In the genomic region with DNA sequence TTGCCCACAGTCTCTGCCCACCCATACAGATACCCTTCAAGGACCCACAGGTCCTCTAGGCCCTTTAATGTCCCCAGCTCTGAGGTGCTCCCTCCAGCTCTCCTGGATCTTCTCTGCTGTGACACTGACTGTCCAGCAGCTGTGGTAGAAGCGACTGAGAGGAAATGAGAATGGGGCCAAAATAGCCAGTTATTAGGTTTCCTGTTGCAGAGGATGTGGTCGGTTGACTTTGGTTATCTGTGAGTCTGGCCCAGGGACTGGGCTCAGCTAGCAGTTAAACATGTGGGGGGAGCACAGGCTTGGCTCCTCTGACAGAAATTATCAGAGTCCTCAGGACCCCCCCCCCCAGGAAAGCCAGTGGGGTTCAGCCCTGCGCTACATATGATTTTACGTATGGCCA, we compare ENCODE assay signal across 9 mouse cellular contexts. TPM values are rescaled to one million over a fixed set of nuclear protein-coding genes. Genes with fewer than 3 reads are reported as not detected.
DNase-seq lines count a peak whose midpoint lies in the region; ATAC-seq and TF ChIP-seq lines count a peak whose summit lies in the region.
"Had no signal": no experiment of that assay in that cellular context is flagged by ENCODE, and none has a peak within 500 bp of the region (broad histone marks: within the 10 kb centered on the region; RNA-seq: fewer than 3 reads in every experiment).

No protein-coding gene starts in this region.

- no peak for TF ChIP-seq CTCF in cortical plate, adult 2 months (IDR thresholded peaks at IDR 0.05; ENCODE audit: extremely low read depth, insufficient read depth, low read length)

- H3K9me3 ChIP-seq in liver, embryonic 16.5 days (replicated peaks; ENCODE audit: control insufficient read depth, low read length), result no peaks in the 10 kb centered on the region
- H3K9me3 ChIP-seq in forebrain, embryonic 15.5 days, result no peaks in the 10 kb centered on the region

- H3K27me3 ChIP-seq in liver, embryonic 16.5 days (ENCODE audit: control insufficient read depth, insufficient read depth, low read depth, low read length), result no peaks in the 10 kb centered on the region
- no peaks in the 10 kb centered on the region for H3K27me3 ChIP-seq in forebrain, embryonic 15.5 days

- DNase-seq in kidney, postnatal 10 days, result peak; percentile 23
- DNase-seq in kidney, adult 11 months, result no peak
- peak; percentile 16 for DNase-seq in CD4-positive, CD25-positive, alpha-beta regulatory T cell, adult 2 months (ENCODE audit: low read depth, low spot score)
- no peak for DNase-seq in urinary bladder, adult 2 months (ENCODE audit: low spot score)
- no peak for DNase-seq in ovary, adult 18-20 months (ENCODE audit: low spot score)
- DNase-seq: cerebellum, adult 9-11 months had no signal

- no peak overlapping the region for H3K4me3 ChIP-seq in cortical plate, adult 2 months (ENCODE audit: insufficient read depth, low read length)
- no peak overlapping the region for H3K4me3 ChIP-seq in liver, embryonic 16.5 days (ENCODE audit: low read depth, low read length)
- H3K4me3 ChIP-seq in forebrain, embryonic 15.5 days, result no peak overlapping the region

- H3K4me1 ChIP-seq in cortical plate, adult 2 months (ENCODE audit: control insufficient read depth, insufficient read depth, low read length), result peaks cover 9% of the 10 kb centered on the region
- peaks cover 39% of the 10 kb centered on the region for H3K4me1 ChIP-seq in liver, embryonic 16.5 days (ENCODE audit: control insufficient read depth, low read depth, low read length)
- H3K4me1 ChIP-seq in forebrain, embryonic 15.5 days, result no peaks in the 10 kb centered on the region

- H3K4me2 ChIP-seq in liver, embryonic 16.5 days (ENCODE audit: low read depth, low read length), result no peak overlapping the region
- H3K4me2 ChIP-seq in forebrain, embryonic 15.5 days (replicated peaks), result no peak overlapping the region

- peak; percentile 31; the same call in 1 of the 2 replicates for ATAC-seq in liver, embryonic 16.5 days (ENCODE audit: low read depth)
- no peak for ATAC-seq in forebrain, embryonic 15.5 days (replicated peaks)

- 29% methylated on average over 4 of the region's 4 CpGs for WGBS in liver, embryonic 16.5 days (ENCODE audit: insufficient replicate concordance)
- 91% methylated on average over 4 of the region's 4 CpGs for WGBS in forebrain, embryonic 15.5 days

- H3K36me3 ChIP-seq in liver, embryonic 16.5 days (ENCODE audit: control insufficient read depth, insufficient read depth), result no peaks in the 10 kb centered on the region
- no peaks in the 10 kb centered on the region for H3K36me3 ChIP-seq in forebrain, embryonic 15.5 days

- peak overlapping the region; percentile 36; the same call in 1 of the 2 replicates for H3K27ac ChIP-seq in cortical plate, adult 2 months (ENCODE audit: insufficient read depth, low read length)
- H3K27ac ChIP-seq in liver, embryonic 16.5 days (ENCODE audit: low read length), result peak overlapping the region; percentile 18
- H3K27ac ChIP-seq in forebrain, embryonic 15.5 days (replicated peaks), result no peak overlapping the region

- H3K9ac ChIP-seq in liver, embryonic 16.5 days (ENCODE audit: low read depth, low read length), result no peak overlapping the region
- no peak overlapping the region for H3K9ac ChIP-seq in forebrain, embryonic 15.5 days (replicated peaks)

- TF ChIP-seq POLR2A in cortical plate, adult 2 months (IDR thresholded peaks at IDR 0.05; ENCODE audit: extremely low read depth, insufficient read depth, low read length), result no peak

RNA-seq across cellular contexts. Expression of a gene that starts 19.7 kb away (rescaled TPM):
- polyA plus RNA-seq in cortical plate, adult 2 months (2012; rRNA removed), result 24.5 and 25.0 TPM in 2 replicates
- 0.93 and 1.0 TPM in 2 replicates for polyA plus RNA-seq in liver, embryonic 16.5 days (2015; fragmentation: Nextera tagmentation; extraction: Ambion mirVana)
- 6.1 and 8.2 TPM in 2 replicates for polyA plus RNA-seq in urinary bladder, adult 2 months (2012; rRNA removed)
- 3.1 TPM in 2 replicates for polyA plus RNA-seq in forebrain, embryonic 15.5 days (2015; fragmentation: Nextera tagmentation; extraction: Ambion mirVana)

Comparison
In these comparisons a context has a peak if more than half of its experiments do, and no peak if none do; other contexts are left out.
1. DNase-seq: peak in kidney, postnatal 10 days (single experiment) and CD4-positive, CD25-positive, alpha-beta regulatory T cell, adult 2 months (single experiment); none in kidney, adult 11 months (single experiment), urinary bladder, adult 2 months (single experiment) and ovary, adult 18-20 months (single experiment).